Mouse (Mus musculus) splenic B cell, adult 2 months (primary cell): ENCODE results near the gene Kdm4c.
"Not testable (repeated sequence)": the region's sequence is repeated elsewhere in the genome, so short reads cannot be mapped to it uniquely, and the experiment has no call there.

Source experiments
- DNase-seq: peaks from one replicate; pipeline ENCODE4 v3.0.0-alpha.2; 2011; ENCODE audit warnings: low read depth, low spot score
- H3K27me3 ChIP-seq: 2 replicates; pipeline ENCODE4 v1.6.1; 2012; ENCODE audit warnings: mild to moderate bottlenecking, low read length, moderate library complexity, mixed read lengths; ENCODE audit not compliant: control insufficient read depth, poor library complexity, insufficient read depth, severe bottlenecking
- H3K36me3 ChIP-seq: 2 replicates; pipeline ENCODE4 v1.6.1; 2012; ENCODE audit warnings: mild to moderate bottlenecking, low read length, moderate library complexity, mixed read lengths; ENCODE audit not compliant: control insufficient read depth, poor library complexity, insufficient read depth, severe bottlenecking

Kdm4c gene

DNA sequence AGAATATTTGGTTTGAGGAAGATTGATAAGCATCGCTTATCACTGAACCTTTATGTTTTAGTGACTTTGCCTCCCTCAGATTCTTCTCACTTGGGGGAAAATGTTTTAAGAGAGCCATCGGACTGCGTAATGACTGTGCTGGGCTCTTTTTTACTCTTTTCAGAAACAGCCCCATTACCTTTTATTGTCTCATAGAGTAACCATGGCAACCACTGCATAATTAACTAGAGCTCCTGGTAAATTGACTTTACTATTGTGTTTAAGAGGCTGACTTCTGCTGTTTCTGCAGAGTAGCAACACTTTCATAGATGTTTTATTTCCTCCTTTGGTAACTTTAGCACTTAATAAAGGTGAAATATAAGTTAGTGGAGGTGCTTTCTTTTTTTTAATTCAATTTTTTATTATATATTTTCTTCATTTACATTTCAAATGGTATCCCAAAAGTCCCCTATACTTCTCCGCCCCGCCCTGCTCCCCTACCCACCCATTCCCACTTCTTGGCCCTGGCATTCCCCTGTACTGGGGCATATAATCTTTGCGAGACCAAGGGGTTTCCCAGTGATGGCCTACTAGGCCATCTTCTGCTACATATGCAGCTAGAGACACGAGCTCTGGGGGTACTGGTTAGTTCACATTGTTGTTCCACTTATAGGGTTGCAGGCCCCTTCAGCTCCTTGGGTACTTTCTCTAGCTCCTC lies 159.5 kb downstream of the Kdm4c start:
- H3K27me3 ChIP-seq, DNase-seq: not testable (repeated sequence)
- peaks cover 14% of the 10 kb centered on the region; the same call in 1 of the 2 replicates for H3K36me3 ChIP-seq

DNA sequence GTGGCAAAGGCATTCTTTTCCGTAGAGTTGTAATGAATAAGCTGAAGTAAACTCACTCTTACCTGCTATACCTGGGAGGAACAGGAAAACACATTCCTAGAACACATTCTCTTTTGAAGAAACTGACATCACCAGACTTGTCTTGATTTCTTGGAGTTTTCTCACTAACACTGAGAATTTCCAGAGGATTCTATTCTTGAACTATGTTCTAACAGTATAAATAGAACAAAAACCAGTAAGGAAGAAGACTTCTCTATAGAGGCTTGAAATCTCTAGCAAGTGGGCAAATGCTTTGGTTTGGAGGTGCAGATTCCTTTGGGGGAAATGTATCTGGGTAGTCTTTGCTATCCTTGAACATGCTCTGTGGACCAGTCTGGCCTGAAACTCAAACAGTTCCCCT lies 166.4 kb downstream of the Kdm4c start:
- H3K36me3 ChIP-seq = peaks cover 7% of the 10 kb centered on the region; the same call in 1 of the 2 replicates
- DNase-seq = no peak
- H3K27me3 ChIP-seq = no peaks in the 10 kb centered on the region

DNA sequence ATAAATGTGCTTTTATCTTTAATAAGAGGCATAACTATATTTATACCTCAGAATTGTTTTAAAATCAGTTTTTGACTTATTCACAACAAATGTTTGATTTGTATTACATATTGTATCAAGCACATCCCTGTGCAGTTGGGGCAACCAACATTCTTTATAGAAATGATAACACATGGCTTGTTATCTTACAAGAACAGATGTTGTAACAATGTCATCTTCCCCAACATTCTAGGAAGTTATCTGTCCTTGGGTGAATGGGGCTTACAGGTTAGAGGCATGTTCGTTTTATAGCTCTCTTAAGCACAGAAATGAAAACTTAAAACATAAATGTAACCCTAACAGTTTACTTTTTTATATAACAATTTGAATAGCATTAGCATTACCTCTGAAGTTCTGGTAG lies 177.5 kb downstream of the Kdm4c start:
- no peaks in the 10 kb centered on the region for H3K27me3 ChIP-seq
- DNase-seq = no peak

More for the DNA sequence above, 177.5 kb downstream of the Kdm4c start:
- H3K36me3 ChIP-seq = no peaks in the 10 kb centered on the region
